Mouse (Mus musculus): ENCODE data around the gene Spef1.

GRCm38 (mm10) chr2:131186343-131186742 lies 739 bp downstream of the Spef1 start:
- no peak for TF ChIP-seq GATA1 (IDR thresholded peaks at IDR 0.05; ENCODE audit: borderline replicate concordance, low read length)
- no peak for TF ChIP-seq FLI1 (IDR thresholded peaks at IDR 0.05; ENCODE audit: low read length)
